Mouse (Mus musculus) stomach, embryonic 14.5 days (tissue): Measurements from ENCODE around the gene Scnn1b. TPM values are rescaled to one million over a fixed set of nuclear protein-coding genes. Genes with fewer than 3 reads are reported as not detected.
A peak's percentile ranks its signal among the peaks of the same experiment; 100 is the strongest.

Source experiments
- ATAC-seq: fragments of 200-750 bp; cut with Nextera tagmentation; 2 replicates; pipeline ENCODE4 v1.8.0; 2017; ENCODE audit warnings: low read depth, moderate TSS enrichment; ENCODE audit not compliant: insufficient number of reproducible peaks, insufficient read depth, low FRiP score
- H3K27ac ChIP-seq: fragments of 300-500 bp; sonication (generic); 2 replicates; pipeline ENCODE4 v1.5.1; 2014; ENCODE audit warnings: mild to moderate bottlenecking, low read length, moderate library complexity, mixed read lengths
- H3K27me3 ChIP-seq: fragments of 300-500 bp; sonication (generic); 2 replicates; pipeline ENCODE4 v1.6.1; 2014; ENCODE audit warnings: low read length, control low read depth, mixed read lengths; ENCODE audit not compliant: control insufficient read depth, insufficient read depth
- H3K36me3 ChIP-seq: fragments of 300-500 bp; sonication (generic); 2 replicates; pipeline ENCODE4 v1.6.1; 2014; ENCODE audit warnings: mild to moderate bottlenecking, control low read depth, low read length, moderate library complexity, mixed read lengths; ENCODE audit not compliant: control insufficient read depth, insufficient read depth
- H3K4me1 ChIP-seq: fragments of 300-500 bp; sonication (generic); 2 replicates; pipeline ENCODE4 v1.6.1; 2014; ENCODE audit warnings: low read length, control low read depth, mixed read lengths; ENCODE audit not compliant: control insufficient read depth, insufficient read depth
- H3K4me2 ChIP-seq: fragments of 300-500 bp; sonication (generic); replicated peaks from 2 replicates; pipeline ENCODE4 v1.6.1; 2014; ENCODE audit warnings: low read depth, low read length, control low read depth
- H3K4me3 ChIP-seq: fragments of 300-500 bp; sonication (generic); 2 replicates; pipeline ENCODE4 v1.5.1; 2014; ENCODE audit warnings: low read depth, low read length, control low read depth
- H3K9ac ChIP-seq: fragments of 300-500 bp; sonication (generic); replicated peaks from 2 replicates; pipeline ENCODE4 v1.6.1; 2014; ENCODE audit warnings: low read depth, mild to moderate bottlenecking, control low read depth, low read length, moderate library complexity, mixed read lengths
- H3K9me3 ChIP-seq: fragments of 300-500 bp; sonication (generic); 2 replicates; pipeline ENCODE4 v1.6.1; 2016; ENCODE audit warnings: low read depth, low read length, control low read depth; ENCODE audit not compliant: control insufficient read depth
- WGBS: fragments of 180-500 bp; shearing (Covaris S2); extraction: QIAGEN DNeasy Blood & Tissue Kit; methylation state at CpG from one replicate; pipeline ENCODE4 v1.1.7; 2014; 5-methylcytosine and 5-hydroxymethylcytosine counted together
- polyA plus RNA-seq: library from polyadenylated mRNA; unstranded; fragments of >200 nt; fragmentation: Nextera tagmentation; extraction: Ambion mirVana; gene quantifications from 2 replicates; pipeline ENCODE4 v1.2.1, GENCODE M21; 2014

Gene Scnn1b
- polyA plus RNA-seq, 1 experiment from 2014 or later = 0.51 TPM

DNA sequence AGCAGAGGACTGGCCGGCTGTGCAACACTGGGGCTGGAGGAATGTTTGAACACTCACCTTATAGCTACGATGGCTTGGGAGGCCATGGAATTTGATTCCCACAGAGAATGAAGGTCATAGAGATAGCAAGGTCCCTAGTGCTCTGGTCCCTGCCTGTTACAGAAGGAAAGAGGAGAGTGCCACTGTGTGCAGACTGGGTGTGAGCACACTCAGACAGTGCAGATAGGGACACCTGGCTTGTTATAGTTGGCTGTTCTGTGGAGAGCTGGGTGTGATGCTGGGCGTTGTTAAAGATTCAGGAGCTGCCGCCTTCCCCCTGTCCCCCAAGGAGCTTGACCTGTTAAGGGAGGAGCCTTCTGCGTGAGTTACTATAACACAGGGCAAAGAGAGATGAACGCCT, 31.9 kb downstream of the Scnn1b start:
- Histone ChIP-seq H3K4me1 (no peaks in the 10 kb centered on the region), H3K36me3 (no peaks in the 10 kb centered on the region), H3K27me3 (no peaks in the 10 kb centered on the region), H3K4me3 (no peak overlapping the region), H3K9ac (no peak overlapping the region), H3K27ac (no peak overlapping the region), H3K4me2 (no peak overlapping the region), H3K9me3 (no peaks in the 10 kb centered on the region)
- ATAC-seq = no peak
- WGBS = 45% methylated on average over 6 of the region's 6 CpGs

DNA sequence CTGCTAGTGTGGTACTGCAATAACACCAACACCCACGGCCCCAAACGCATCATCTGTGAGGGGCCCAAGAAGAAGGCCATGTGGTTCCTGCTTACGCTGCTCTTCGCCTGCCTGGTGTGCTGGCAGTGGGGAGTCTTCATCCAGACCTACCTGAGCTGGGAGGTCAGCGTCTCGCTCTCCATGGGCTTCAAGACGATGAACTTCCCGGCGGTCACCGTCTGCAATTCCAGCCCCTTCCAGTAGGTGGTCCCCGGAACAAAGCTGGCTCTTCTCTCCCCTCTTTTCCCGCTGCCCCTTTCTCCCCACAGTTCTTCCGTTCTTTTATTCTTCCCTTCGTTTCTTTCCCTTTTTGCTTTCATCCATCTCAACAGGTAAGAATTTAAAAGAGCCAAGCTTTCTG, 34.5 kb downstream of the Scnn1b start:
- no peak for ATAC-seq
- H3K27ac ChIP-seq = no peak overlapping the region
- WGBS = 10% methylated on average over 14 of the region's 14 CpGs
- no peaks in the 10 kb centered on the region for H3K4me1 ChIP-seq
- H3K4me2 ChIP-seq = no peak overlapping the region
- H3K27me3 ChIP-seq = no peaks in the 10 kb centered on the region
- H3K9me3 ChIP-seq = no peaks in the 10 kb centered on the region
- no peak overlapping the region for H3K4me3 ChIP-seq
- H3K9ac ChIP-seq = no peak overlapping the region
- H3K36me3 ChIP-seq = no peaks in the 10 kb centered on the region

DNA sequence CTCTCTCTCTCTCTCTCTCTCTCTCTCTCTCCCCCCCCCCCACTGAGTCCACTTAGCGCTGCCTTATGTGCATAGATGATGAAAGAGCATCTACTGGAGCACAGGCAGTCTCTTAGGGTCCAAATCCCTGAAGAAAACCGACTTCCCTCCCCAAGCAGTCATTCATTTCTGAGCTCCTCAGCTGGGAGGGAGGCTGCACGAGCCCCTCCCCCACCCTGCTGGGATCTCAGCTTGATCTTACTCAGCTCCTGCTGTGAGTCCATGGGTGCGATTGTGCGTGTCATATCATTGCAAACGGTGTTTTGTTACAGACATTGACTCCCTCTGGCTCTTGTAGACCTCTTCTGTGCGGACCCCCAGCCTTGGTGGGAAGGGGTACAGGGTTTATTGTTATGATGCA, 35.1 kb downstream of the Scnn1b start:
- Histone ChIP-seq H3K4me2 (no peak overlapping the region), H3K9ac (no peak overlapping the region), H3K4me1 (no peaks in the 10 kb centered on the region), H3K27me3 (no peaks in the 10 kb centered on the region), H3K27ac (no peak overlapping the region), H3K4me3 (no peak overlapping the region), H3K36me3 (no peaks in the 10 kb centered on the region), H3K9me3 (no peaks in the 10 kb centered on the region)
- 13% methylated on average over 7 of the region's 7 CpGs for WGBS
- no peak for ATAC-seq

DNA sequence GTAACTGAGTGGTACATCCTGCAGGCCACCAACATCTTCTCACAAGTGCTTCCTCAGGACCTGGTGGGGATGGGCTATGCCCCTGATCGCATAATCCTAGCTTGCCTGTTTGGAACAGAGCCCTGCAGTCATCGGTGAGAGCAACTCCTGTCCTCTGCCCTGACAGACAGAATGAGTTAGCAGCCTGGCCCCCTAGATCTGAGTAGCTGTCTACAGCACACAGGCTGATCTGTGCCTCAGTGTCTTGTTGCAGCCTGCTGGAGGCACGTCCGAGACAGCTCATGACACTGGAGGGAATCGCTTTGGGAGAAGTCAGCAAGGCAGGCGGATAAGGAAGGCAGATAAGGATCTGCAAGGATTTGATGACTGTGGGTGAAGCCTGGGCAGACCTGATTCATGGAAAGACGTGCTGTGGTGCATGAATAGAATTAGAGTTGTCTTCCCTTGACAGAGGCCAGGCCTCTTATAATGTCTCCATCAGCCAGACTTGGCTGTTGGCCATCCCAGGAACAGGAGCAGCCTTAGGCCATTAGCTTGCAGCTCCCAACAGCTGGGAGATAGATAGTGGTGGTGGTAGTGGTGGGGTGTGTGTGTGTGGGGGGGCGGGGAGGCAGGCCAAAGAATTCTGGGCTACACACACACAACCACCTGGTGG, 38.0 kb downstream of the Scnn1b start:
- Histone ChIP-seq H3K36me3 (no peaks in the 10 kb centered on the region), H3K9me3 (no peaks in the 10 kb centered on the region), H3K27me3 (no peaks in the 10 kb centered on the region), H3K9ac (no peak overlapping the region), H3K4me3 (no peak overlapping the region), H3K4me1 (0 out of 2 replicates have a peak, but pooled peaks cover 4% of the 10 kb centered on the region), H3K27ac (no peak overlapping the region; the same call in 1 of the 2 replicates), H3K4me2 (no peak overlapping the region)
- 33% methylated on average over 8 of the region's 8 CpGs for WGBS
- ATAC-seq = peak; percentile 81

DNA sequence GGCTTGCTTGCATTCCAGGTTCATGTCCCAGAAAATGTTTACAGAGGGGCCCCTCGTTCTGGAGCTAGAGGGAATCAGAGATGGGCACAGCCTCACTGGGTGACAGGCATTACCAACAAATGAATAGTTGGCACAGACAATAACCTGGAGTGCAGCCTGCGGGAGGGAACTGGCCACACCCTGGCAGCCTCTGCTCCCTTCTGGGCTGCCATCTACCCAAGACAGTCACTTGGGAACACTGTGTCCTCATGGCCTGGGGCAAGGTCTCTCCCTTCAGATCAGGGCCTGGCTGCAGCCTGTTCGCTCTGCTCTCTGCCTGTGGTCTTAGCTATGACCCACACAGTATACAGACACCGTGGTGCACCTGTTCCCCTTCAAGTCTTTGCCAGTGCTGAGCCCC, 42.0 kb downstream of the Scnn1b start:
- 67% methylated on average over 4 of the region's 4 CpGs for WGBS
- Histone ChIP-seq H3K4me1 (0 out of 2 replicates have a peak, but pooled peaks cover 4% of the 10 kb centered on the region), H3K36me3 (no peaks in the 10 kb centered on the region), H3K27me3 (no peaks in the 10 kb centered on the region), H3K9ac (no peak overlapping the region), H3K27ac (no peak overlapping the region), H3K4me2 (no peak overlapping the region), H3K4me3 (no peak overlapping the region), H3K9me3 (no peaks in the 10 kb centered on the region)
- ATAC-seq = no peak

DNA sequence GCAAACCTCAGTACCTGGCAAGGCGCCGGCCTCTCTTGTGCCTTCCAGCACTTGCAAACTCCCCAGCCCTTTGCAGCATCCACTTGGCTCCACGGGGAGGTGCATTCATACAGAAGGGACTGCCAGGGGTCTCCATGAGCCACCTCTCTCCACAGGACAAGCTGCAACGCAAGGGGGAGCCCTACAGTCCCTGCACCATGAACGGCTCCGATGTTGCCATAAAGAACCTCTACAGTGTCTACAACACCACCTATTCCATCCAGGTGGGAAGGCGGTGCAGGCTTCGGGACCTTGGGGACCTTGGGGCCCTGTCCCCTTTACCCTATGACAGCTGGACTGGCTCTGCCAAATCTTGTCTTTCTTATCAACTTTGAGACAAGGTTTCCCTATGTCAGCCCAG, 47.4 kb downstream of the Scnn1b start:
- Histone ChIP-seq H3K9me3 (no peaks in the 10 kb centered on the region), H3K27ac (no peak overlapping the region), H3K9ac (no peak overlapping the region), H3K4me2 (no peak overlapping the region), H3K27me3 (no peaks in the 10 kb centered on the region), H3K36me3 (no peaks in the 10 kb centered on the region), H3K4me3 (no peak overlapping the region), H3K4me1 (no peaks in the 10 kb centered on the region)
- WGBS = 72% methylated on average over 8 of the region's 8 CpGs
- ATAC-seq = no peak

DNA sequence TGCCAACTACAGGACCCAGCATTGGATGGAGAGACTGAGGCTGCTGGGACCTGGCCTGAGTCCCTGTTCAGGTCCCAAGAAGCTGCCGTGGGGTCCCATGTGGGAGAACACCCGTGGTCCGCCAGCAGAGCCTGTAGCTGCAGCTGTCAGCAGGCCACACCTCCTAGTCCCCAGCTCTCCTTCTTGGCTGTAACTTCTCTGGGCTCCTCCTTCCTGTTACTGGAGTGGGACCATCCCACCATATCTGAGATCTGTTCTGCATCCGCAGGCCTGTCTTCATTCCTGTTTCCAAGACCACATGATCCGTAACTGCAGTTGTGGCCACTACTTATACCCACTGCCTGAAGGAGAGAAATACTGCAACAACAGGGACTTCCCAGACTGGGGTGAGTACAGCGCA, 49.1 kb downstream of the Scnn1b start:
- Histone ChIP-seq H3K4me3 (no peak overlapping the region), H3K27ac (no peak overlapping the region), H3K27me3 (no peaks in the 10 kb centered on the region), H3K36me3 (no peaks in the 10 kb centered on the region), H3K9ac (no peak overlapping the region), H3K4me1 (no peaks in the 10 kb centered on the region), H3K4me2 (no peak overlapping the region), H3K9me3 (no peaks in the 10 kb centered on the region)
- WGBS = 66% methylated on average over 6 of the region's 6 CpGs
- ATAC-seq = no peak; the same call in 1 of the 2 replicates

DNA sequence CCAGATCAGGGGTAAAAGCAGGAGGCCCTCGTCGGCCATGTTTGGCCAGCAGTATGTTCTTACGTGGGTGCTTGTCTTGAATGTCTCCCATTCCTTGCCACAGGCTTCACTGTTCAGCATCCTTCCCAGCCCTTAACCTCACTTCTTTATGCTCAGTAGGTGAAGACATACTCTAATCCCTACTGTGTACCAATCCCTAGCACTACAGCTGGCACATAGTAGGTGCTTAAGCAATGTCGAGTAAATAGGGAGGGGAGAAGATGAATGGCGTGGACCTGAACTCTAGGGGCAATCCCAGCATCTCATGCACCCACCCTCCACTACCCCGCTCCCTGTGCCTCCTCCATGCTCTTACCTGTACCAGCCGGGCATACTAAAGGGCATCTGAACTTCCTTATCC, 59.5 kb downstream of the Scnn1b start:
- ATAC-seq = no peak
- H3K9me3 ChIP-seq = no peaks in the 10 kb centered on the region
- WGBS = 92% methylated on average over 7 of the region's 7 CpGs
- H3K9ac ChIP-seq = no peak overlapping the region
- no peak overlapping the region for H3K4me2 ChIP-seq
- H3K36me3 ChIP-seq = peaks cover 5% of the 10 kb centered on the region
- H3K4me1 ChIP-seq = no peaks in the 10 kb centered on the region
- no peak overlapping the region for H3K4me3 ChIP-seq
- H3K27ac ChIP-seq = no peak overlapping the region
- H3K27me3 ChIP-seq = no peaks in the 10 kb centered on the region

DNA sequence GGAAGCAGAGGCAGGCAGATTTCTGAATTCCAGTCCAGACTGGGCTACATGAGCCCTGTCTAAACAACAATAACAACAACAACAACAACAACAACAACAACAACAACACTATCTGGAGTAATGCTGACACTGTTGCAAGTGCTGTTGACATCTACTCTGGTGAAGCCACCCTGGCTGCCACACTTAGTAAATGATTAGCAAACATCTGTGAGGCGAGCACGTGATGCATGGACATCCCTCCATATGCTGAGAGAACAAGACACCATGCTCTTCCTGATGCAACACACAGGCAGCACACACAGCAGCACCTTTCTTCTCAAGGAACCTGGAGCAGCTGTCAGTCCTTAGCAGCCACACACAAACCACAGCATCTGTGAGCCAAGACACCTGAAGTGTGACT, 63.0 kb downstream of the Scnn1b start:
- peaks cover 5% of the 10 kb centered on the region for H3K36me3 ChIP-seq
- no peak overlapping the region for H3K9ac ChIP-seq
- ATAC-seq = no peak
- no peak overlapping the region for H3K27ac ChIP-seq
- H3K9me3 ChIP-seq = no peaks in the 10 kb centered on the region
- H3K4me1 ChIP-seq = no peaks in the 10 kb centered on the region
- H3K4me2 ChIP-seq = no peak overlapping the region
- H3K27me3 ChIP-seq = no peaks in the 10 kb centered on the region
- 90% methylated on average over 2 of the region's 2 CpGs for WGBS
- H3K4me3 ChIP-seq = no peak overlapping the region
